Mouse (Mus musculus): ENCODE measurements around the gene Hoxa2. TPM values are rescaled to one million over a fixed set of nuclear protein-coding genes. Genes with fewer than 3 reads are reported as not detected.
A peak's percentile ranks its signal among the peaks of the same experiment; 100 is the strongest.

The Hoxa2 gene
- polyA plus RNA-seq, 1 experiment from 2014 or later = 0.98 TPM

DNA sequence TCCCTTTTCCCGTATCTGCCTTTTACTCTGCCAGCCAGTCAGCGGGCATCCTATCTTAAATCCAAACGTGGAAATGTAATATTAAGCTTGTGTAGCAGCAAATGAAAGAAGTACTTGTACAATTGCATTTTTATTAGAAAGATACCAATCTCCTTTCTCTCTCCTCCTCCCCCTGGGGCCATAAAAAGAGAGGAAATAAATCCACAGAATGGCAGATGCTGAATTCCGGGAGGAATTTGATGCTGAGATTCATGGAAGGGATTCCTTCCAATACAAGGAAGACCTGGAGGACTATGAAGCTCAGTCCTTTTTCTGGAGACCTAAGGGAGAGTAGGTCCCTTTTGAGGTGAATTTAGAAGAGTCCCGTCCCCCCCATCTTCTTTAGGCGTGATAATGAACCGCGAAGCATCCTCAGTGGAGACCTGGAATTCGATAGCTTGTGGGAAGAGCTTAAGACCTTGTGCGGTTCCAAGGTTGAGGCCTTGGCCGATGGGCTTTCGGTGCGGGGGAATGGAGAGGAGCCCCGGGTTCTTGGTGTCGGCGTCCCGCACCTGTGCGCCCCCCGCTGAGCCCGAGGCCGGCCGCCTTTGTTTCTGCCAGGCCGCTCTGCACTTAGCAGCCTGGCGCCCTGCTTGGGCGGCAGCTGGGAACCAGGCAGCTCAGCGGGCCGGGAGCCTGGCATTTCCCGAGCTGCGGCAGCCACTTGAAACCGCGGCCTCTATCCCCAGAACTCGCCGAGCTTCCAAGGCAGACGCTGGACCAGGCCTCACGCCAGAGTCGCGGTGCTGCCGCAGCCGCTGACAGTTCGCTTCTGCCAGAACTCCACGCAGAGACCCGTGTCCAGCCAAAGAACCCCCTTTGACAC lies 3.8 kb upstream of the Hoxa2 start:
- Histone ChIP-seq H3K9me3 (replicated peaks) (no peaks in the 10 kb centered on the region), H3K4me1 (replicated peaks) (peaks cover 21% of the 10 kb centered on the region), H3K4me2 (peak overlapping the region; percentile 12; the same call in 1 of the 2 replicates), H3K27ac (ENCODE audit: poor library complexity, severe bottlenecking) (no peak overlapping the region), H3K36me3 (no peaks in the 10 kb centered on the region), H3K4me3 (no peak overlapping the region), H3K27me3 (replicated peaks) (peaks cover 95% of the 10 kb centered on the region), H3K9ac (no peak overlapping the region)
- WGBS = 5% methylated on average over 42 of the region's 42 CpGs
- no peak for ATAC-seq (ENCODE audit: insufficient number of reproducible peaks, low FRiP score)

DNA sequence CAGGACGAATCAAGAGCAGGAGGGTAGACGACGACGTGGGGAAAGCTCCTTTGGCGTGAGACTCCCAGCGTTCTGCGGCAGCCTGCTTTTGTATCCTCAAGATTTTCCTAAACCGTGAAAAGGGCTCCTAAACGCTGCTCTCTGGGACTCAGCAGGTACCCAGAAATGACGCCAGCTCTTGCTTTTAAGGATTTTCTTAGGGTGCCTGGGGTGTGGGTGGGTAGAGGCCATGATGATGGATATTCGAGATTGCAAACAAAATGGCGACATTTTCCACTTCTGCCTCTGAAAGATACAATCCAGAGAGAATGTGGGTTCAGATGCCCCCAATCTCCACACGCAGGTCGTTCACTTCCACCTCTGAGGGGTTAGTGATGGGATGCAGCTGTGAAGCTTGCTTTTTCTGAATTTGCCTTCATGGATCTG lies 3.1 kb upstream of the Hoxa2 start:
- peaks cover 19% of the 10 kb centered on the region for H3K4me1 ChIP-seq (replicated peaks)
- H3K27ac ChIP-seq (ENCODE audit: poor library complexity, severe bottlenecking) = no peak overlapping the region
- 12% methylated on average over 14 of the region's 14 CpGs for WGBS
- H3K4me2 ChIP-seq = no peak overlapping the region
- no peak overlapping the region for H3K9ac ChIP-seq
- no peak overlapping the region for H3K4me3 ChIP-seq
- no peaks in the 10 kb centered on the region for H3K36me3 ChIP-seq
- H3K9me3 ChIP-seq (replicated peaks) = no peaks in the 10 kb centered on the region
- ATAC-seq (ENCODE audit: insufficient number of reproducible peaks, low FRiP score) = no peak
- peaks cover 94% of the 10 kb centered on the region for H3K27me3 ChIP-seq (replicated peaks)

DNA sequence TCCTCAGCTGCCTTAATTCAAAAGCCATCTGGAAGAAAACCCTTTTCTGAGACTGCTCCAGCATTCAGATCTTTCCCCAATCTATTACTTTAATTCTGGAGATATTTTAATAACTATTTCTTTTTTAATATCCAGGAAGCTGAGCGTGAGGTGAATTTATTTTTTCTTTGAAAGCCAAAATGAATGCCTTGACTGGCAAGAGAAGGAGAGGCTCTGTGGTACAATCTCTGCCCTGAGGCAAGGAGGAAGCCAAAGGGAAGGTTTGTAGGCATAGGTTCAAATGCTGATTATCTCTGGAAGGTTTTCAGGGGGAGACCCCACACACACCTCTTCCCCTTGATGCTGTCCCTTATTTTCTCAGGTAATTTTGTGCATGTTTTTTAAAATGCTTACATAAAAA lies 2.5 kb upstream of the Hoxa2 start:
- Histone ChIP-seq H3K27me3 (replicated peaks) (peaks cover 89% of the 10 kb centered on the region), H3K9me3 (replicated peaks) (no peaks in the 10 kb centered on the region), H3K36me3 (no peaks in the 10 kb centered on the region), H3K4me2 (no peak overlapping the region), H3K9ac (no peak overlapping the region), H3K27ac (ENCODE audit: poor library complexity, severe bottlenecking) (no peak overlapping the region), H3K4me3 (no peak overlapping the region), H3K4me1 (replicated peaks) (peaks cover 13% of the 10 kb centered on the region)
- 30% methylated on average over 1 of the region's 1 CpGs for WGBS
- no peak for ATAC-seq (ENCODE audit: insufficient number of reproducible peaks, low FRiP score)

DNA sequence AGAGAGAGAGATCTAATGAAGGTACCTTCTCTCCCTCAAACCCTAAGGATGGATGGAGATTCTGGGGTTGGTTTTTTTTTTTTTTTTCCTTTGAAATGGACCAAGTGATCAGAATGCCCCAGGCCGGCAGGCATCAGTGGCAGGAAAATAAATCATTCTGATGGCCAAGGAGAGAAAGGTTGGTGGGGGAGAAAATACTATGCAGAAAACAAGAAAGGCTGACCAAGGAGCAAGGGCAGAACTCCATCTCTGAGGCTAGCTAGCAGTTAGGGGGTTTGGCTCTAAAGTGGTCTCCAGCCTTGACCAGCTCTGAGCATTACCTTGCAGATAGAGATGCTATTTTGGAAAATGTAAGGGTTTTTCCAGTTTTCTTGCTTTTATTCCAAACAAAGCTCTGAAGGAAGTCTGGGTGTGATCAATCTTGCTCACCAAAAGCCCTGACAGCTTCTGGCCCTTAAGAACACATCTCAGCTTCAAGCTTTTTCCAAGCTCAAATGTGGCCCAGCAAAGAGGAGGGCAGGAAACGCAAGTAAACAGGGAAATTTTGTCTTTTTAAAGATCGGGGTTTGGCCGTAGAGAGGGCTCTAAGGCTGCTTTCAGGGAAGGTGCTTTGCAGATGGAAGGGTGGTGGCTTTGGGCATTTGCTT lies 1.9 kb upstream of the Hoxa2 start:
- WGBS = 12% methylated on average over 4 of the region's 4 CpGs
- no peak overlapping the region for H3K27ac ChIP-seq (ENCODE audit: poor library complexity, severe bottlenecking)
- H3K9ac ChIP-seq = no peak overlapping the region
- H3K36me3 ChIP-seq = no peaks in the 10 kb centered on the region
- H3K27me3 ChIP-seq (replicated peaks) = peaks cover 87% of the 10 kb centered on the region
- no peaks in the 10 kb centered on the region for H3K9me3 ChIP-seq (replicated peaks)
- H3K4me1 ChIP-seq (replicated peaks) = peaks cover 11% of the 10 kb centered on the region
- ATAC-seq (ENCODE audit: insufficient number of reproducible peaks, low FRiP score) = no peak
- H3K4me3 ChIP-seq = no peak overlapping the region
- no peak overlapping the region for H3K4me2 ChIP-seq

DNA sequence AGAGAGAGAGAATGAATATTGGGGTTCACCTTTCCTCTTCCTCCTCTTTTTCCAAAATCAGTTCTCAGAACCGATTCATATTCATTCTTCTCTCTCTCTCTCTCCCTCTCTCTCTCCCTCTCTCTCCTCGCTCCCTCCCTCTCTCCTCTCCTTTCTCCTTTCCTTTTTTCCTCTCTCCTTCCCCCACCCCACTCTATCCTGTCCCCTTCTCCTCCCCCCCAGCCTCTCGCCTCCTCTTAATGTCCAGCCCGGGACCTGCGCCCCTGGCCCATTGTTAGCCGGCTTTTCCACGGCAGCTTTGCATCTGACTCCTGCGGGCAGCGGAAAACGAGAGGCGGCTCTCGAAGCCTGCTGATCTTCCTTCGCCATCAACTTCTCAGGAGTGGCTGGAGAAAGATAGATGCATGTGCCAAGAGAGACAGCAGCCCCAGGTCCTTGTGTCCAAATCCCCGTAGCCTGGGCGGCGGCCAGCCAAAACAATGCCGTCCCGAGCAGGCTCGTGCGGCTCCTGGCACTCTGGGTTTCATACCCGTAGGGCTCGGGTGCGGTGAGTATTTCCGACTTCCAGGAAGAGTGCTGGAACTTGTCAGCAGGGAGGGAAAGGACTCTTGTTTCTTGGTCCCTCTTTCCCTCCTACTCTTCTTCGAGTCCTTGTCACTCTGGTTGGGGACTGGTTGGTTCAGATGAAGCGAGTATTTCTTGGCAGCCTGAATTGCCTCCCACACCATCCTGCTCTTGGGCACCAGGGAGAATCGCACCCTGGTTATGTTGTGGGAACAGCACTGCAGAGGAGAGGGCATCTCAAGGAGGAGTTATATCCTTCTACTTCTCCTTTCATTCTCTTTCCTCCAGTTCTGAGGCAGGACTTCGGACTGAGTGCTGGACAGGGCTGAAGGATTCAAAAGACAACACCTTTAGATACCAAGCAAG lies 1.1 kb upstream of the Hoxa2 start:
- H3K27me3 ChIP-seq (replicated peaks) = peaks cover 85% of the 10 kb centered on the region
- WGBS = 3% methylated on average over 28 of the region's 28 CpGs
- H3K9ac ChIP-seq = no peak overlapping the region
- H3K4me1 ChIP-seq (replicated peaks) = peaks cover 12% of the 10 kb centered on the region
- no peaks in the 10 kb centered on the region for H3K9me3 ChIP-seq (replicated peaks)
- H3K4me2 ChIP-seq = peak overlapping the region; percentile 26
- ATAC-seq (ENCODE audit: insufficient number of reproducible peaks, low FRiP score) = no peak
- H3K36me3 ChIP-seq = no peaks in the 10 kb centered on the region
- no peak overlapping the region for H3K27ac ChIP-seq (ENCODE audit: poor library complexity, severe bottlenecking)
- peak overlapping the region; percentile 20 for H3K4me3 ChIP-seq

DNA sequence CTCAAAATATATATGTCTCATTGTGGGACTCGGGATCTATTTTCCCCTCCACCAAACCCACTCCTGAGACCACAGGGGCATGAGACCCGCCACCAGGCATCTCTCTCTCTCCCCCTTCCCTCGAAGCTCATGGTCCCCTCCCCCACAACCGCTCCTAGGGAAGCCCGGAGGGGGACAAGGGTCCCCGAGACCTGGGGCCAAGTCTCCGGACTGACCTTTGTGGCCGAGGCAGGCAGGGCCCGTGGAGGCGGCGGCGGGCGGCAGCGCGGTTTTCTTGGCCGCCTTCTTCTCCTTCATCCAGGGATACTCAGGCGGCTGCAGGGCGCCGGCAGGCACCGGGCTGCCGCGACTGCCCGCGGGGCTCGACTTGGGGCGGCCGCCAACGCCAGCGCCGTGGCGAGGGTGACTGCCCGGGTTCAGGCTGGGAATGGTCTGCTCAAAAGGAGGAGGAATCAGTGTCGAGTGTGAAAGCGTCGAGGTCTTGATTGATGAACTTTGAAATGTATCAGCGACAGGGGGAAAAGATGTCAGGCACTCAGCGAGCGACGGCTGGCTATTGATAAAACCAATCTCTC lies 493 bp downstream of the Hoxa2 start:
- Histone ChIP-seq H3K27me3 (replicated peaks) (peaks cover 88% of the 10 kb centered on the region), H3K27ac (ENCODE audit: poor library complexity, severe bottlenecking) (0 out of 2 replicates have a peak overlapping the region, but pooled peaks have one; percentile 4), H3K4me2 (peak overlapping the region; percentile 47), H3K4me1 (replicated peaks) (peaks cover 17% of the 10 kb centered on the region), H3K9ac (peak overlapping the region; percentile 19; the same call in 1 of the 2 replicates), H3K36me3 (no peaks in the 10 kb centered on the region), H3K4me3 (peak overlapping the region; percentile 26), H3K9me3 (replicated peaks) (no peaks in the 10 kb centered on the region)
- under 1% methylated on average over 39 of the region's 39 CpGs for WGBS
- ATAC-seq (ENCODE audit: insufficient number of reproducible peaks, low FRiP score) = no peak

DNA sequence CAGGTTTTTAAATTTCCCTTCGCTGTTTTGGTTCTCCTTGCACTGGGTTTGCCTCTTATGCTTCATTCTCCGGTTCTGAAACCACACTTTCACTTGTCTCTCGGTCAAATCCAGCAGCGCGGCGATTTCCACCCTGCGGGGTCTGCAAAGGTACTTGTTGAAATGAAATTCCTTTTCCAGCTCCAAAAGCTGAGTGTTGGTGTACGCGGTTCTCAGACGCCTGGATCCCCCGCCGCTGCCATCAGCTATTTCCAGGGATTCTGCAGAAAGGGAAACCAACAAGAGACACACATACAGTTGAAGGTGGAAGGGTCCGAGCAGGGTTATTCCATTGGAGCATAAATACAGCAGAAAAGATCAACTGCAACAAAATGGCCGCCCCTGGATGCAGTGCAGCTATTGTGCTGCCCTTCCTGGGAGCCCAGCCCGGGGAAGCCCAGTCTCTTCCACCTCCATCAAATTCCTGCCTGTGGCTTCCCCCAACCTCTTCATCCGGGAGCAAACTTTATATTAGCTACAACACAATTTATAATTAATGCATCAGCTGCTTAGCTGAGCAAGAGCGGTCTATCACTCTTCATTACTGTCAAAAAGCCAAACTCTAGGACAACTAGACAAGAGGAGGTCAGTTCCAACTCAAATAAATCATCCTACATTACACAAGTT lies 1.1 kb downstream of the Hoxa2 start:
- no peak for ATAC-seq (ENCODE audit: insufficient number of reproducible peaks, low FRiP score)
- no peak overlapping the region for H3K27ac ChIP-seq (ENCODE audit: poor library complexity, severe bottlenecking)
- 10% methylated on average over 17 of the region's 17 CpGs for WGBS
- H3K9me3 ChIP-seq (replicated peaks) = no peaks in the 10 kb centered on the region
- no peaks in the 10 kb centered on the region for H3K36me3 ChIP-seq
- H3K27me3 ChIP-seq (replicated peaks) = peaks cover 90% of the 10 kb centered on the region
- H3K4me2 ChIP-seq = peak overlapping the region; percentile 47
- no peak overlapping the region for H3K9ac ChIP-seq
- H3K4me1 ChIP-seq (replicated peaks) = peaks cover 23% of the 10 kb centered on the region
- H3K4me3 ChIP-seq = peak overlapping the region; percentile 26

DNA sequence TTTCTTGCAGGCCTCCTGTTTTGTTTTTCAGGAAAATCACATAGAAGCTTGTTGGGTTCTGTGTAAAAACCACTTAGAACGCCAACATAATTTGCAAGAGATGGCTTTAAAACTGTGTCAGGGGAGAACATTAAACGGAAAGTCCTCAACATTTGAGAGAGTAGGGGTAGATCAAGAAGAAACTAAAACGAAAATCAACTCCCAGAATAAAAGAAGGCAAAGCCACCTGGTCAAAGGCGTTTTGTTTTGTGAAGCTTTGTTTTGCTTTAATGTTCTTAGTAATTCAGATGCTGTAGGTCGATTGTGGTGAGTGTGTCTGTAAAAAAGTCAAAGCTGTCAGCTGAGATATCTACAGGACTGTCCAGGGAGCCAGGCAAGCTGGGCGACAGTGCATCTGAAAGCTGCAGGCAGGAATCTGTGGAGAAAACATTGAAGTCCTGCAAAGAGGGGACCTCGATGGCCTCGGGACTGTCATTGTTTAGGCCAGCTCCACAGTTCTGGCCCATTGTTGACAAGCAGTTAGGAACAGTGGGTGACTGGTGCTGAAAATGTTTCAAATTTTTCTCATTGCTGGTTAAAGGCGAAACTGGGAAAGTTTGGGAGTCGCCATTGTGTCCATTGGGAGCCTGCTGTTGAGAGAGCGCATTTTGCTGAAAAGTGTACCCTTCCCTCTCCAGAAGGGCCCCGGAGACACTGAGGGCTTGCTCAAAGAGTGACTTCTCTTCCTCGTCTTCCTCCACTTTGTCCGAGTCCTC lies 1.8 kb downstream of the Hoxa2 start:
- ATAC-seq (ENCODE audit: insufficient number of reproducible peaks, low FRiP score) = no peak
- Histone ChIP-seq H3K9me3 (replicated peaks) (no peaks in the 10 kb centered on the region), H3K4me2 (peak overlapping the region; percentile 44), H3K27ac (ENCODE audit: poor library complexity, severe bottlenecking) (no peak overlapping the region), H3K27me3 (replicated peaks) (peaks cover 90% of the 10 kb centered on the region), H3K36me3 (no peaks in the 10 kb centered on the region), H3K9ac (no peak overlapping the region), H3K4me1 (replicated peaks) (peaks cover 24% of the 10 kb centered on the region), H3K4me3 (peak overlapping the region; percentile 26; the same call in 1 of the 2 replicates)
- WGBS = 16% methylated on average over 14 of the region's 14 CpGs

DNA sequence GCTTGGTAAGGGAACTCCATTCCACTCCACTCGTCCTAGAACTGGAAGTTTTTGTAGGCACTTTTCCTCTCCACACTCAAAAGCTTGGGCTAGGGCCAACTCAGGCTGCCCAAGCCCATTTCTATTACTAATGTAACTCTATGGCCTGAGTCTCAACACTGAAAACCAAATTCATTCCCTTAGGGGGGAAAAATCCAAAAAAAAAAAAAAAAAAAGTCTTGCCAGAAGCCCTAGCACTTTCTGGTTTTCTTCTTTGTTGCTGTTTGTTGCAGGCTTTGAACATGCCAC lies 2.6 kb downstream of the Hoxa2 start:
- Histone ChIP-seq H3K36me3 (no peaks in the 10 kb centered on the region), H3K4me3 (no peak overlapping the region), H3K27ac (ENCODE audit: poor library complexity, severe bottlenecking) (no peak overlapping the region), H3K27me3 (replicated peaks) (peaks cover 90% of the 10 kb centered on the region), H3K9ac (no peak overlapping the region), H3K4me1 (replicated peaks) (peaks cover 24% of the 10 kb centered on the region), H3K9me3 (replicated peaks) (no peaks in the 10 kb centered on the region), H3K4me2 (peak overlapping the region; percentile 11; the same call in 1 of the 2 replicates)
- ATAC-seq (ENCODE audit: insufficient number of reproducible peaks, low FRiP score) = no peak
- WGBS = 35% methylated on average over 1 of the region's 1 CpGs

Data from heart, embryonic 12.5 days (tissue).